Mouse (Mus musculus): ENCODE data around the gene Prm2. TPM values are rescaled to one million over a fixed set of nuclear protein-coding genes. Genes with fewer than 3 reads are reported as not detected.

Gene Prm2
- polyA plus RNA-seq, 1 experiment from 2014 or later: not detected

DNA sequence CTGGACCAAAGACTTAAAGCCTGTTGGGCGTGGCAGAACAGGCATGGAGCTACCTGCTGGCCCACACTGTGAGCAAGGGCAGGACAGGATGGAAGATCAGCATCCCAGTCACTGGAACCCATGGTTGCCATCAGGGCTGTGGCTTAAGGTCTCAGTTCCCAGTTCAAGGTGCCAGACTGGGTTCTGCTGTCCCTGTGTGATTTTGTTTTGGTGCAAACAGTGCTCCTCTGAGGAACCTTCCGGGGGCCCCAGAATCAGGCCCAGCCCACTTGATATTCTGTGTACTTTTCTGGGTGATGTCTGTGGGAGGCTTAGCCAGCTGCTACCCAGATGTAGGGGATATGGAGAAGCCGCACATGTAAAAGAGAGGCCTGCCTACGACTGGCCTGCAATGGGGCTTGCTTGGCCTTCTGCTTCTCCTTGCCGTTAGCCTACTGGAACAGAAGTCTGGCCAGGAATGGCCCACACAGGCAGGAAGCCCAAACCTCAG is 15.3 kb downstream of the Prm2 start:
- CTCF ChIA-PET: interaction anchor here (1.5 to 2.5 kb wide), 2 partner anchors 66 to 140 kb away, joined by 3 to 9 read pairs; no protein-coding TSS in a partner anchor
- no peak for TF ChIP-seq CTCF (IDR thresholded peaks at IDR 0.05)
- no peaks in the 10 kb centered on the region for H3K27me3 ChIP-seq
- in situ Hi-C loops (cut with MboI; ENCODE audit: low pct_unique_long_range_greater_than_20kb): no loop called here
- POLR2A ChIA-PET: no interaction called here
- ATAC-seq (no peak), DNase-seq (ENCODE audit: low read depth, low spot score) (no peak)

- POLR2A ChIA-PET: no interaction called here
- TF ChIP-seq CTCF (IDR thresholded peaks at IDR 0.05): no peak
- DNase-seq (ENCODE audit: low read depth, low spot score) (no peak), ATAC-seq (no peak)
- no peaks in the 10 kb centered on the region for H3K27me3 ChIP-seq
- CTCF ChIA-PET: no interaction called here
- in situ Hi-C loops (cut with MboI; ENCODE audit: low pct_unique_long_range_greater_than_20kb): no loop called here
These were observed 18.3 kb downstream of the Prm2 start for GRCm38 (mm10) chr16:10777579-10778160.

GRCm38 (mm10) chr16:10776322-10776721 is 19.6 kb downstream of the Prm2 start:
- CTCF ChIA-PET: no interaction called here
- POLR2A ChIA-PET: no interaction called here
- in situ Hi-C loops (cut with MboI; ENCODE audit: low pct_unique_long_range_greater_than_20kb): no loop called here
- no peaks in the 10 kb centered on the region for H3K27me3 ChIP-seq
- TF ChIP-seq CTCF (IDR thresholded peaks at IDR 0.05): no peak
- ATAC-seq: no peak
- DNase-seq (ENCODE audit: low read depth, low spot score): no peak

DNA sequence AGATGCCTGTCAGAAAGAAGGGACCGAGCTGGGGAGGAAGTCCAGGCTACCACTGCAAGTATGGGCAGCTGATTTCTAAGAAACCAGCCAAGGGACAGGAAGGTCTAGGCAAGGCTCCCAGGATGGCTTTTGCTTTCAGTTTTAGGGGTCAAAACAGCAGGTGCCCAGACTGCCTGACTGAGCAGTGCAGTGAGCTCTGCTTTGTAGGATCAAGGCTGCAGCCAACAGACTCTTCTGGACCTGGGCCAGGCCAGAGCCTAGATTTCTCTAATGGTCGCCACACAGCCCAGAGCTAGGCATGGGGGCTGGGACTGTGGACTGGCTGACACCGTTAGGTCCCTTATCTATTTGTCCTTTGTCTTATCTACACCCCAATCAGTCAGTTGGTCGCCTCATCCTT is 21.2 kb downstream of the Prm2 start:
- no peaks in the 10 kb centered on the region for H3K27me3 ChIP-seq
- ATAC-seq (no peak), DNase-seq (ENCODE audit: low read depth, low spot score) (no peak)
- no peak for TF ChIP-seq CTCF (IDR thresholded peaks at IDR 0.05)
- in situ Hi-C loops (cut with MboI; ENCODE audit: low pct_unique_long_range_greater_than_20kb): no loop called here
- POLR2A ChIA-PET: no interaction called here
- CTCF ChIA-PET: interaction anchor here (1.2 kb wide), 1 partner anchor 11 kb away, joined by 3 read pairs; the partner anchor contains the start of gene Socs1

DNA sequence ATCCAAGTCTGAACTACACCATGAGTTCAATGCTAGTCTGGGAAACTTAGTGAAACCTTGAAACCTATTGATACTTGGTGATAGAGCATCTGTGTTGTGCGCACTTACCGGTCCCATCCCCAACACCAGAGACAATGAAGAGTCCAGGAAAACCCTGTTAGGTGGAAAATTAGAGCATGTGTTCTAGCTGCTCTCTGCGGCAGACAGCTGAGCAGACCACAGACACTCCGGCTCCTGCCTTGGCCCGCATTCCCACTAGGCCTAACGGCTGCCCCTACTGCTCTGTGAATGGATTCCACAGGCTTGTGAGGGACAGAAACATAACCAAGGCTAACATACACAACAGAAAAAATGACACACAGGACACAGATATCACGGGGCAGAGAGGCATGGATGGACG is 22.4 kb downstream of the Prm2 start:
- ATAC-seq (no peak), DNase-seq (ENCODE audit: low read depth, low spot score) (no peak)
- no peak for TF ChIP-seq CTCF (IDR thresholded peaks at IDR 0.05)
- no peaks in the 10 kb centered on the region for H3K27me3 ChIP-seq
- ChIA-PET CTCF (no interaction called here), POLR2A (no interaction called here)
- in situ Hi-C loops (cut with MboI; ENCODE audit: low pct_unique_long_range_greater_than_20kb): no loop called here

DNA sequence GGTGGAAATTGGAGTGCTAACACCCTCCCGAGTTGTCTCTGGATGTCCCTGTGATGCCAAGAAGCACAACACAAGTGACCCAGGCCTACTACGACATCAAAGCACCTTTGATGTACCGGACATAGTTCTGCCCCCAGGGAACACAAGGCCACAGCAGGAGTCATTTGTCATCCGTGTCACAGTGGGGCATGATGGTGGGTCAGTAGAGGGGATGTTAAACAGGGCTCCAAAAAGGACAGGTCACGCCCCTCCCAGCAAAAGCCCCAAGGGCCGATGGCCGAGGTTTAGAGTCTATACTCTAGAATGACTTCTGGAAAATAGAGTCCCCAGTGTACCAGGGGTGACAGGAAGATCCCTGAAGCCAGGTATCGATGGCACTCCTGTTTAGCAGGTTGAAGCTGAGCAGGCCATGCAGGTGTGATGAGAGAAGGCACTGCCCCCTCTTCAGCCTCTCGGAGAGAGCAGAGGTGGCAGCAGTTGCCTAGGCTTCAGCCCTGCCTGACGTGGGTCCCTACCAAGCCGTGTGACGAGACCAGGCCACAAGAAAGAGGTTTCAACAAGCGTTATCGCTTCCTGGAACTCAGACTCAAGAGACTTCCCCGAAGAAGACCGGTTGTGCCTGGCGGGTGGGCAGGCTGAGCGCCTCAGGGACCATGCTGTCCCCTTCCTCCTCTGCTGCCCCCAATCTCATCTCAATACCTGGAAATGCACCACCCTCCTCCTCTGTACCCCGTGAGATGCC is 24.0 kb downstream of the Prm2 start:
- no peak for DNase-seq (ENCODE audit: low read depth, low spot score)
- no peak for TF ChIP-seq CTCF (IDR thresholded peaks at IDR 0.05)
- ATAC-seq: no peak
- POLR2A ChIA-PET: no interaction called here
- CTCF ChIA-PET: no interaction called here
- in situ Hi-C loops (cut with MboI; ENCODE audit: low pct_unique_long_range_greater_than_20kb): no loop called here
- H3K27me3 ChIP-seq: no peaks in the 10 kb centered on the region

GRCm38 (mm10) chr16:10770531-10771325 is 25.2 kb downstream of the Prm2 start:
- DNase-seq (ENCODE audit: low read depth, low spot score): no peak

GRCm38 (mm10) chr16:10769661-10770060 is 26.3 kb downstream of the Prm2 start:
- ATAC-seq (peak; percentile 29), DNase-seq (ENCODE audit: low read depth, low spot score) (no peak)
- no peak for TF ChIP-seq CTCF (IDR thresholded peaks at IDR 0.05)
- in situ Hi-C loops (cut with MboI; ENCODE audit: low pct_unique_long_range_greater_than_20kb): no loop called here
- no peaks in the 10 kb centered on the region for H3K27me3 ChIP-seq
- POLR2A ChIA-PET: interaction anchor here (0.6 kb wide), 1 partner anchor 198 kb away, joined by 3 read pairs; no protein-coding TSS in a partner anchor
- CTCF ChIA-PET: interaction anchor here (1.2 to 1.3 kb wide), 2 partner anchors 13 to 14 kb away, joined by 3 to 5 read pairs; no protein-coding TSS in a partner anchor

More at GRCm38 (mm10) chr16:10770531-10771325, 25.2 kb downstream of the Prm2 start:
- TF ChIP-seq CTCF (IDR thresholded peaks at IDR 0.05): no peak
- POLR2A ChIA-PET: no interaction called here
- in situ Hi-C loops (cut with MboI; ENCODE audit: low pct_unique_long_range_greater_than_20kb): no loop called here
- no peak for ATAC-seq
- CTCF ChIA-PET: interaction anchor here (1.2 to 1.3 kb wide), 2 partner anchors 11 to 15 kb away, joined by 3 to 5 read pairs; no protein-coding TSS in a partner anchor
- H3K27me3 ChIP-seq: no peaks in the 10 kb centered on the region

DNA sequence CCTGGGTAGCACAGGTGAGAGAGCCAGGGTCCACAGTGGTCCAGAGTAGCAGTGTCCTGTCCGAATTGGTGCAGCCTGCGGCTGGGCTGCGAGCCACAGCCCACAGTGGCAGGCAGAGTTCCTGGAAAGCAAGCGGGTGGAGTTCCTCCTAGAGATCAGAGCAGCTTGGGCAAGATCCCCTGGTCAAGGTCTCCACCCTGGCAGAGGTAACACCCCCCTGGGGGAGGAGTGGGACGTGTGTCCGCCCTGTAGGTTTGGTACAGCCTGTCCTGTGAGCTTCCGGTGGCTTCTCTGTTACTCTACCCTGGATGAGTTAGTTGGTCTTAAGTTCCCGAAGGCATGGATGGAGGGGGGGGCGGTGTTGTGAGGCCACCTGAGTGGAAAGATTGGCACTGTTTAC is 27.1 kb downstream of the Prm2 start:
- POLR2A ChIA-PET: no interaction called here
- no peaks in the 10 kb centered on the region for H3K27me3 ChIP-seq
- no peak for TF ChIP-seq CTCF (IDR thresholded peaks at IDR 0.05)
- ATAC-seq (no peak), DNase-seq (ENCODE audit: low read depth, low spot score) (no peak)
- CTCF ChIA-PET: interaction anchor here (1.2 kb wide), 1 partner anchor 17 kb away, joined by 3 read pairs; the partner anchor contains the start of gene Socs1
- in situ Hi-C loops (cut with MboI; ENCODE audit: low pct_unique_long_range_greater_than_20kb): no loop called here

DNA sequence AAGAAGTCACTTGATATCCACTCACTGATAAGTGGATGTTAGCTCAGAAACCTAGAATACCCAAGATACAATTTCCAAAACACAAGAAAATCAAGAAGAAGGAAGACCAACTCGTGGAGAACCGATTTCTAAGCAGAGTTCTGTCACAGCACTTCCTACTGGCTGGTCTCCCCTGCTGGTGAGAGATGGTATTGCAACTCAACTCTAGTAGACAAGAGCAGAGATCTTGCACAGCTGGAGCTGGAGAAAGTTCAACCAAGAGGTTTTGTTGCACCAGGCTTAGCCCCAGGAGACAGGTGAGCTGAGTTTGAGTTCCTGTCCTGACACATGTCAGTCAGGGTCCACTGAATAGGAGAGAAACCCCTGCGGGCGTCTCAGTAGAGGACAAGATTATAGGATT is 28.8 kb downstream of the Prm2 start:
- H3K27me3 ChIP-seq: no peaks in the 10 kb centered on the region
- ATAC-seq (no peak), DNase-seq (ENCODE audit: low read depth, low spot score) (no peak)
- POLR2A ChIA-PET: no interaction called here
- CTCF ChIA-PET: interaction anchor here (0.8 to 1.7 kb wide), 9 partner anchors 10 to 130 kb away, joined by 3 to 7 read pairs (median 4); no protein-coding TSS in a partner anchor
- peak; percentile 85 for TF ChIP-seq CTCF (IDR thresholded peaks at IDR 0.05)
- in situ Hi-C loops (cut with MboI; ENCODE audit: low pct_unique_long_range_greater_than_20kb): no loop called here

Data from Patski (cell line).